Mouse (Mus musculus) forebrain, embryonic 16.5 days (tissue): Measurements from ENCODE around the gene Kifc3. TPM values are rescaled to one million over a fixed set of nuclear protein-coding genes. Genes with fewer than 3 reads are reported as not detected.
A peak's percentile ranks its signal among the peaks of the same experiment; 100 is the strongest.

Experiments
- ATAC-seq: fragments of 200-750 bp; cut with Nextera tagmentation; 2 replicates; pipeline ENCODE4 v1.8.0; 2017; ENCODE audit warnings: mild to moderate bottlenecking, moderate library complexity
- H3K27ac ChIP-seq: fragments of 300-500 bp; sonication (generic); 2 replicates; pipeline ENCODE4 v1.5.1; 2014; ENCODE audit warnings: low read length, control low read depth
- H3K27me3 ChIP-seq: fragments of 300-500 bp; sonication (generic); replicated peaks from 2 replicates; pipeline ENCODE4 v1.6.1; 2014; ENCODE audit warnings: low read length; ENCODE audit not compliant: control insufficient read depth, insufficient read depth
- H3K36me3 ChIP-seq: fragments of 300-500 bp; sonication (generic); 2 replicates; pipeline ENCODE4 v1.6.1; 2014; ENCODE audit not compliant: control insufficient read depth, insufficient read depth
- H3K4me1 ChIP-seq: fragments of 300-500 bp; sonication (generic); replicated peaks from 2 replicates; pipeline ENCODE4 v1.6.1; 2014; ENCODE audit warnings: low read length; ENCODE audit not compliant: control insufficient read depth, insufficient read depth
- H3K4me2 ChIP-seq: fragments of 300-500 bp; sonication (generic); 2 replicates; pipeline ENCODE4 v1.6.1; 2014; ENCODE audit warnings: mild to moderate bottlenecking, low read length, control low read depth
- H3K4me3 ChIP-seq: fragments of 300-500 bp; sonication (generic); replicated peaks from 2 replicates; pipeline ENCODE4 v1.5.1; 2014; ENCODE audit warnings: mild to moderate bottlenecking, low read length, control low read depth
- H3K9ac ChIP-seq: fragments of 300-500 bp; sonication (generic); replicated peaks from 2 replicates; pipeline ENCODE4 v1.6.1; 2014; ENCODE audit warnings: low read depth, low read length, control low read depth
- H3K9me3 ChIP-seq: fragments of 300-500 bp; sonication (generic); 2 replicates; pipeline ENCODE4 v1.6.1; 2016; ENCODE audit warnings: low read length; ENCODE audit not compliant: control insufficient read depth
- WGBS: fragments of 180-500 bp; shearing (Covaris S2); extraction: QIAGEN DNeasy Blood & Tissue Kit; methylation state at CpG from one replicate; pipeline ENCODE4 v1.1.7; 2014; 5-methylcytosine and 5-hydroxymethylcytosine counted together
- polyA plus RNA-seq: library from polyadenylated mRNA; unstranded; fragments of >200 nt; fragmentation: Nextera tagmentation; extraction: Ambion mirVana; gene quantifications from 2 replicates; pipeline ENCODE4 v1.2.1, GENCODE M21; 2015

The Kifc3 gene
- polyA plus RNA-seq, 1 experiment from 2014 or later, result 21.9 TPM

DNA sequence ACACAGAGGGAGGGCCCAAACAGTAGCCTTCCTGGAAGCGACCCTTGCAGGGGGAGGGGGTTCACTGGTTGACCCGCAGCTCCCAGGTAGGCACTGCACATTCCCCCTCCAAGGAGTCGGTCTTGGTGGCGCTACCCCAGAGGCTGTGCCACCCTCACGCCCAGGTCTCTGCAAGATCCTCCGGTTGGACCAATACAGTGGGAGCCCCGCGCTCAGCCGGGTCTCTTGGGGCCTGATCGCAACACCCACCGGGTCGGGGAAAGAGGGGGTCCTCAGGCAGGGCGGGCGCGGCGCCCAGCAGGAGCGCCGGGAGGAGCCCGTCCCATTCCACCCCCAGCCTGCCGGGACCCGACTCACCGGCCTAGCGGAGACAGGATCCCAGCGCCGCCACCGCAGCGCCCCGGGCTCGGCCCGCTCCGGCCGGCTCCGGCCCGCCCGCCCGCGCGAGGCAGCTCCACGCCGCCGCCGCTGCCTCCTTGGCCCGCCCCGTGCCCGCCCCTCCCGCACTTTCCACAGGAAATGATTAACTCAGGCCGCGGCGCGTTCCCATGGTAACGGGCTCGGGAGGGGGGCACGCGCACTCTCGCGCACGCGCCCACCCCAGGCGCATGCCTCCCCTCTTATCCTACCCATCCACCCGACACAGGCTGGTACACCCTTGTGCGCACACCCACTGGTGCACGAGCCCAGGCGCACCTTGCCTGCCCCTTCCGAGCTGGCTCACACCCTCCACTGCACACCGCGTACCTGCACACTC lies 60.4 kb downstream of the Kifc3 start:
- Histone ChIP-seq H3K4me1 (peaks cover 35% of the 10 kb centered on the region), H3K27ac (peak overlapping the region; percentile 46; the same call in 1 of the 2 replicates), H3K4me3 (peak overlapping the region; percentile 68), H3K27me3 (peaks cover 7% of the 10 kb centered on the region), H3K9ac (peak overlapping the region; percentile 79), H3K4me2 (peak overlapping the region; percentile 92), H3K9me3 (no peaks in the 10 kb centered on the region), H3K36me3 (no peaks in the 10 kb centered on the region)
- WGBS, result 1% methylated on average over 47 of the region's 66 CpGs
- peak; percentile 88 for ATAC-seq

DNA sequence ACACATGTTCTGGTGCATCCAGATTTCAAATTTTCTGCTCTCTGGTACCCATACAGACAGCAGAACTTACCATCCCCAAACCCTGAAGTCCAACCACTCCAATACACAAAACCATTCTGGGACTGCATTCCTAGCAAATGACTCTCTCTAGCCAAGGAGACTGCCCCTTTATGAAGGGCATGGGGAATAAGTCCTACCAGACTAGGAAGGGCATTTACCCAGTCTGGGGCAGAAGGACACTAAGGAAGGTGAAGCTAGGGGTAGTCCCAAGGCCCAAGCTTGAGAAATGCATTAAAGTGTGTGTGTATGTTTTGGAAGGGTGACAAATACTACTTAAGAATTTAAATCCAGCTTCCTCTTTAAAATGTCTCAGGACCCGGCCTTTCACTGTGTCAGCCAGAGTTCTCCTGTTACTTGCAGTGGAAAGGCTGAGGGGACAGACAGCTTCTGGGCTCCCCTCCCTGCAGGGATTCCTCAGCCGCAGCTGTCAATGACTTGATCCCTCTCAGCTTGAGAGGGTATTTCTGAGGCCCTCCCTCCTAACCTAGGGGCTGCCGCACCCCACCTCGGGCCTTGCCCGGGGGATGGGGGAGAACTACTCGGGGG lies 61.0 kb downstream of the Kifc3 start:
- Histone ChIP-seq H3K4me3 (peak overlapping the region; percentile 68), H3K27me3 (peaks cover 10% of the 10 kb centered on the region), H3K9ac (peak overlapping the region; percentile 79), H3K36me3 (no peaks in the 10 kb centered on the region), H3K27ac (no peak overlapping the region), H3K4me1 (peaks cover 36% of the 10 kb centered on the region), H3K9me3 (no peaks in the 10 kb centered on the region), H3K4me2 (peak overlapping the region; percentile 92)
- WGBS, result 8% methylated on average over 6 of the region's 6 CpGs
- ATAC-seq, result no peak

DNA sequence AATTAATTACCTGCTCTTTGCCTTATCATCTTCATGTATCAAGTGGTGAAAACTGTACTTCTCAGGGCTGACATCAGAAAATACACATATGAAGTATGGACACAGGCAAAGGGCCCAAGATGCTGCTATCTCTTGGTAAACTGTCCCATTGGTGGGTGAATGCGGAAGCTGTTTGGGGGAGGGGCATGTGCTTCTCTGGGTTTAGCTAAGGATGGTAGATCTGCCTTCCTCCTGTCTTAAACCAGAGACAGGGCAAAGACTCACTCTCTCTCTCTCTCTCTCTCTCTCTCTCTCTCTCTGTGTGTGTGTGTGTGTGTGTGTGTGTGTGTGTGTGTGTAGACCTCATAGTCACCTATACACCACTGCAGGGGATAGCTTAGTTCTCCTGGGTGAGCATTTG lies 61.6 kb downstream of the Kifc3 start:
- Histone ChIP-seq H3K27ac (no peak overlapping the region), H3K36me3 (no peaks in the 10 kb centered on the region), H3K9me3 (no peaks in the 10 kb centered on the region), H3K4me1 (peaks cover 36% of the 10 kb centered on the region), H3K27me3 (peaks cover 13% of the 10 kb centered on the region), H3K9ac (no peak overlapping the region), H3K4me3 (no peak overlapping the region), H3K4me2 (no peak overlapping the region)
- ATAC-seq, result no peak
- WGBS, result 86% methylated on average over 1 of the region's 1 CpGs

DNA sequence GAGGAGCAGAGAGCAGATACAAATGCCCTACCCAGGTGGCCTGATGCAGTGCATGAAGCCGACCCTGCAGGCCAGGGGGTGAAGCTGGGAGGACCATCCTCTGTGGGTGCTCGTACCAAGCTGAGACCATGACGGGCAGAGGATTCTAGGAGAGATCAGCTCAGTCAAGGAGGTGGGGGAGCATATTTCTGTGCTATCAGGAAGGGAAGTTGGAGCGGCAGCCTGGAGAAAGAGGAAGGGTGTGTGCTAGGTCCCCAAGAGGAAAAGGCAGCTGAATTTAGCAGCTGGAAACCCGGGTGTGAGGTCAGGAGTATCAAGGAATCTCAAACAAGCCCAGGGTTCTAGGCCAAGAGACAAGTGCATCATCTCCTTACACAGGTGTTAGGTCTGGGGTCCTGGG lies 62.1 kb downstream of the Kifc3 start:
- no peak overlapping the region for H3K4me3 ChIP-seq
- peaks cover 13% of the 10 kb centered on the region for H3K27me3 ChIP-seq
- no peak overlapping the region for H3K4me2 ChIP-seq
- ATAC-seq, result no peak
- no peak overlapping the region for H3K27ac ChIP-seq
- no peaks in the 10 kb centered on the region for H3K36me3 ChIP-seq
- no peak overlapping the region for H3K9ac ChIP-seq
- 75% methylated on average over 5 of the region's 5 CpGs for WGBS
- peaks cover 36% of the 10 kb centered on the region for H3K4me1 ChIP-seq
- no peaks in the 10 kb centered on the region for H3K9me3 ChIP-seq

DNA sequence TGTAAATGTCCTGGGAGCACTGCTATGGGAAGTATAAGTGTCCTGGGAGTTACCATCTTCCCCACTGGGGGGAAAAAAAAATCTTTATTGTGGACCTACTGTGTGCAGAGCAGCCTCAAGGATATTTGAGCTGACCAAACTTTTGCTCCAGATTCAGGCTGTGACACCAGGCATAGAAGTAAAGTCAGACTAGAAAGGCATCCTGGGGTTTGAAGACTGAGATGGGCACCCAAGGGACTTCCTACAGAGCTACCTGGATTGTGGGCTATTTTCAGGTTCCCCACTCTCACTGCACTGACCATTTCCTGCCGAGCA lies 63.6 kb downstream of the Kifc3 start:
- ATAC-seq, result no peak
- Histone ChIP-seq H3K9ac (no peak overlapping the region), H3K4me2 (no peak overlapping the region), H3K4me3 (no peak overlapping the region), H3K27me3 (peaks cover 13% of the 10 kb centered on the region), H3K9me3 (no peaks in the 10 kb centered on the region), H3K27ac (no peak overlapping the region), H3K4me1 (peaks cover 36% of the 10 kb centered on the region), H3K36me3 (no peaks in the 10 kb centered on the region)
- WGBS, result 63% methylated on average over 1 of the region's 1 CpGs

DNA sequence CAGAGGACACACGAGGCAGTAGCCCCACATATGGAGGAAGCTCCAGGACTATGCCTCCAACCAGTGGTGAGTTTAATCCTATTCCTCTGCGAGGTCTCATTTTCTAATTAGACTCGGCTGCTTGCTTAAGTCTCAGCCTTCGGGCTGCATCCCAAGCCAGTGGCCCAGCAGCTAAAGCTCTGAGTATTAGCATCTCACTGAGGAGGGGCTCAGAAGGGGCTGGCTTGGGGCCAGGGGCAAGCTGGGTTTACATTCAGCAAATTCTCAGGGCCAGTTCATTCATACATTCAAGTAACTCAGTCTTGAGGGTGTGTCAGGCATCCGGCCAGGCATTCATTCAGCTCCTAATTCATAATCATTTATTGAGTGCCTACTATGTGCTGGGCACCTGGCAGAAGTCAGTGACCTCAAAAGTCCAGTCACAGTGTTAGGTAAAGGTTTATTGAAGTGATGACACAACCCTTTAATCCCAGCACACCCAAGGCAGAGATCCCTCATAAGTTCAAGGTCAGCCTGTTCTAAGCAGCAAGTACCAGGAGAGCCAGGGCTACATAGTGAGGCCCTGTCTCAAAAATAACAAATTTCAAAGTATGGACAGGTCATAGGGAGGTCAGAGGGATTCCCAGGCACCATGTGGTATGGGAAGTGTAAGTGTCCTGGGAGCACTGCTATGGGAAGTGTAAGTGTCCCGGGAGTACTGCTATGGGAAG lies 64.1 kb downstream of the Kifc3 start:
- H3K9ac ChIP-seq, result peak overlapping the region; percentile 41; the same call in 1 of the 2 replicates
- peaks cover 13% of the 10 kb centered on the region for H3K27me3 ChIP-seq
- H3K27ac ChIP-seq, result no peak overlapping the region
- 14% methylated on average over 6 of the region's 6 CpGs for WGBS
- H3K9me3 ChIP-seq, result no peaks in the 10 kb centered on the region
- ATAC-seq, result peak; percentile 10; the same call in 1 of the 2 replicates
- H3K4me2 ChIP-seq, result peak overlapping the region; percentile 47
- no peaks in the 10 kb centered on the region for H3K36me3 ChIP-seq
- H3K4me3 ChIP-seq, result no peak overlapping the region; the same call in 1 of the 2 replicates
- peaks cover 35% of the 10 kb centered on the region for H3K4me1 ChIP-seq

DNA sequence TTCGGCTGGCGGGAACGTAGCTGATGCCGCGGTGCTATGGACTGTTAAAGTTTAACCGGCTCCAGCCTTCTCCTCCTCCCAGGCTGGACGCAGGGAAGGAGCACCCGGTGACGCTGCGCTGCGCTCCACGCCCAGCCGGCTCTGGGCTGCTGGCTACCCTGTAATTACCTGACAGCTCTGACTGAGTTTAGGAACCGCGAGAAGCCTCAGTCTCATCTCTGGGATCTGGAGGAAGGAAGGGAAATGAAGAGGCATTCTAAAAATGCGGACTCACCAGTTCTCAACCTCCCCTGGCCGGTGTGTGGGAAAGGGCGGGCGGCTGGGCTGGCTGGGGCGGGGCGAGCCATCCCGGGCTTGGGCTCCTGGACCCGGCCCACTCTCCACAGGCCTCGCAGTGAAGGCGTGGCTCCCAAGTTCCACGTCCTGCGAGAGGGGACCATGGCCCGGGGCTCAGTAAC lies 64.9 kb downstream of the Kifc3 start:
- WGBS, result 1% methylated on average over 28 of the region's 28 CpGs
- Histone ChIP-seq H3K27me3 (peaks cover 13% of the 10 kb centered on the region), H3K36me3 (no peaks in the 10 kb centered on the region), H3K9me3 (no peaks in the 10 kb centered on the region), H3K9ac (peak overlapping the region; percentile 41), H3K4me1 (peaks cover 27% of the 10 kb centered on the region), H3K4me3 (peak overlapping the region; percentile 21), H3K27ac (no peak overlapping the region), H3K4me2 (peak overlapping the region; percentile 47)
- no peak for ATAC-seq

DNA sequence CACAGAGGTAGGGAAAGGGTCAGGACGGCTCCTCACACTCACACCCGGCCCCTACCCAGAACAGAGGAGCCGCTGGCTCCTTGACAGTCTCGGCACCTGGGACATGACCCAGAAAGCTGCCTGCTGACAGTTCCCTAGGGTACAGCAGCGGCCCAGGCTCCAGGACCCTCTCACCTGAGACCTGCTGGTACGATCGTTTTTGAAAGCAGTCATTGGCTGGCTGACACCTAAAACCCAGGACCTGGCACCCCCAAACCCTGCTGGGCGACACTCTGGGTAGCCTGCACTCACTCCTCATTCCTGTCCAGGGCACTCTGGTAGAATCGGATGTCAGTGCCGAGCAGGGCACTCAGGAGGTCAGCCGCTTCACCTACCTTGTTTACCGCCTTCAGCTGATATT lies 65.4 kb downstream of the Kifc3 start:
- Histone ChIP-seq H3K27me3 (peaks cover 13% of the 10 kb centered on the region), H3K9me3 (no peaks in the 10 kb centered on the region), H3K4me1 (peaks cover 23% of the 10 kb centered on the region), H3K27ac (no peak overlapping the region), H3K4me3 (peak overlapping the region; percentile 21), H3K9ac (no peak overlapping the region; the same call in 1 of the 2 replicates), H3K4me2 (no peak overlapping the region; the same call in 1 of the 2 replicates), H3K36me3 (no peaks in the 10 kb centered on the region)
- 23% methylated on average over 12 of the region's 12 CpGs for WGBS
- ATAC-seq, result no peak

DNA sequence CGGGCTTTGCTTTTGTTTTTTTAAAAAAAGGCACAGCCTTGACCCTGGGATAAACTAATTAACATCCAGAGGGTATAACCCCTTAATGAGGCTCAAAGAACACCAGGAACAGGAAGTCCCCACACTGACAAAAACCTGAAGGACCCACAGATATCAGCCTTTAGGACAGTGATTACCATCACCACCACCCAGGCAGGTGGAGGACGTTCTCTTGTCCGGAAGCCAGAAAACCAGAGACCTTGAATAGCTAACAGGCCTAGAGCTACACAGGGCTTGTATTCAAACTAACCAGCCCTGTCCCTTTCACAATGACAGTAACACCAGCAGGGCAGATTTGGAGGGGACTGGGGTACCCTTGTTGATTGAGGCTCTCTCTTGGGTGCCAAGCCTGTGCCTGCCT lies 66.4 kb downstream of the Kifc3 start:
- peaks cover 15% of the 10 kb centered on the region for H3K4me1 ChIP-seq
- ATAC-seq, result no peak
- no peaks in the 10 kb centered on the region for H3K9me3 ChIP-seq
- WGBS, result 69% methylated on average over 3 of the region's 3 CpGs
- H3K27me3 ChIP-seq, result peaks cover 13% of the 10 kb centered on the region
- H3K27ac ChIP-seq, result no peak overlapping the region
- H3K9ac ChIP-seq, result no peak overlapping the region
- no peak overlapping the region for H3K4me3 ChIP-seq
- H3K4me2 ChIP-seq, result no peak overlapping the region
- no peaks in the 10 kb centered on the region for H3K36me3 ChIP-seq
